Mouse (Mus musculus) embryonic fibroblast, embryonic 13.5 days (primary cell): ENCODE data around the gene Postn. TPM values are rescaled to one million over a fixed set of nuclear protein-coding genes. Genes with fewer than 3 reads are reported as not detected.

ENCODE experiments used
- H3K27ac ChIP-seq: 2 replicates; pipeline ENCODE4 v1.5.1; 2012; ENCODE audit warnings: low read length, control low read depth, inconsistent platforms; ENCODE audit not compliant: insufficient read depth
- H3K4me1 ChIP-seq: 2 replicates; pipeline ENCODE4 v1.6.1; 2011; ENCODE audit warnings: low read length; ENCODE audit not compliant: control insufficient read depth, insufficient read depth
- H3K4me3 ChIP-seq: 2 replicates; pipeline ENCODE4 v1.5.1; 2011; ENCODE audit warnings: mild to moderate bottlenecking, control low read depth, low read length; ENCODE audit not compliant: insufficient read depth
- CTCF ChIP-seq: IDR thresholded peaks from 2 replicates; pipeline ENCODE4 v1.5.1; 2011; ENCODE audit warnings: mild to moderate bottlenecking, control low read depth, low read length, moderate library complexity, borderline replicate concordance; ENCODE audit not compliant: insufficient read depth
- POLR2A ChIP-seq: IDR thresholded peaks from 2 replicates; pipeline ENCODE4 v1.6.1; 2011; ENCODE audit warnings: low read depth, mild to moderate bottlenecking, control low read depth, low read length, moderate library complexity
- polyA plus RNA-seq: library from polyadenylated mRNA; stranded (reverse); fragments of >200 nt; gene quantifications from 2 replicates; pipeline ENCODE4 v1.2.4, GENCODE M21; 2011; ENCODE audit warnings: low read depth; ENCODE audit not compliant: missing spikeins, insufficient read length

Gene Postn
- 1,715 and 3,345 TPM in 2 replicates for polyA plus RNA-seq

DNA sequence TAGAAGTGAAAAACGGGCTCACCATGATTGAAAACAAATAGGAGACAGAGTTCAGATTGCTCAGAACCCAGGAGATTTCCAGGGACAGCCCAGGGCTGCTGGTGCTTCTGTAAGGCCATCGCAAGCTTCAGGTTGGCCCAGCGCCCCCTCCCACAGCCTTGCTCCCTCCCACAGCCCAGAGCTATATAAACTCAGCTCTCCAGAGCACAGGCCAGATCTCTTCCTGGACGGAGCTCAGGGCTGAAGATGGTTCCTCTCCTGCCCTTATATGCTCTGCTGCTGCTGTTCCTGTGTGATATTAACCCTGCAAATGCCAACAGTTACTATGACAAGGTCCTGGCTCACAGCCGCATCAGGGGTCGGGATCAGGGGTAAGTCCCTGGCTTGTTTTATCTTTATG lies at the start of gene Postn:
Postn (plus strand) TSS at position 213 of the 400 bp plus-strand sequence.
- Histone ChIP-seq H3K4me3 (peak within 1 kb of the TSS; percentile 51), H3K27ac (peak within 1 kb of the TSS; percentile 71), H3K4me1 (peaks cover 6% of the 10 kb centered on the region; the same call in 1 of the 2 replicates)
- peak; percentile 99 for TF ChIP-seq POLR2A
- no peak for TF ChIP-seq CTCF

DNA sequence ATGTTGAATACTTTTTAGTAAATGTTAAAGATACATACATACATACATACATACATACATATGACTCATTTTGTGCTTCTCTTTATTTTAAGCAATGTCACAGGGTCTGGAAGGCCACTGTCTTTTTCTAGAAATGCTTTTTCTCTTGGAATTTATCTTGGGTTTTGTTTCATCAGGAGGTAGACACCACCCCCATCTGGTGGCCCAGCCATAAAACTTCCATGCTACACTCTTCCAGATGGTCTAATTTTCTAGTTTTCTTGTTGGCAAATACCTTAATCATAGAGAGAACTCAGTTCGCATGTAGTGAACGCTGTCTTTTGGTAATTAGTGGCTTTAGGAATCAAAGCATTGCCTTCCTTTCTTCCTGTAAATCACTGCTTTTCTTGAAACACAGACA lies 46.9 kb upstream of the Postn start:
- Histone ChIP-seq H3K27ac (no peak overlapping the region), H3K4me1 (no peaks in the 10 kb centered on the region), H3K4me3 (no peak overlapping the region)
- TF ChIP-seq CTCF, result no peak

DNA sequence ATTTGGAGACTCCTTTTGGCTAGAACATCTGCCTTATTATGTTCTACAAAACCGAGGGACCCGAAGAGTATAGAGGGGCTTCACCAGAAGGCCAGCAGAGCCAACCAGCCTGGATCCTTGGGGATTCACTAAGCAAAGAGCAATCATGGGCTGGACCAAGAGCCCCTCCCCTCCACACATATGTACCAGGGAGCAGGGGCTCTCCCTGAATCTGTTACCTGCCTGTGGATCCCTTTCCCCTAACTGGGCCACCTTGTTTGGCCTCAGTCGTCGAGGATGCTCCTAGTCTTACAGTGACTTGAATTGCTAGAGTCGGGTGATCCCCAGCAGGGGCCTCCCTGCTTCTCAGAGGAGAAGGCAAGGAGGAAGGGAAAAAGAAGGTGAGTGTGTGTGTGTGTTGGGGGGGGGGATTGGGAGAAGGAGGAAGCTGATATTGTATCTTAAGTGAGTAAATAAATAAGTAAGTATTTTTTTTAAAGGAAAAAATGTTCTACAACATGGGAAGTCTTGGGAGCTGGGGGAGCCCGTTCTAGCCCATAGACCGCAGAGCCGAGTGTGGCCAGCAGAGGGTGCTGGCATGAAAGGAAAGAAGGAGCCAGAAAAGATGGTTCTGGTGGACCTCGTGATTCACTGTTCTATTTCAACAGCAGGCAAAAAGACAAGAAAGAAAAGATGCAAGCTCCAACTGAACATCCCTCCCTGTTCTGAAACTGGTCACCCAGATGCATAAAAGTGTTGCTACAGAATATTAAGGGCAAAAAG lies 7.8 kb upstream of the Postn start:
- Histone ChIP-seq H3K27ac (no peak overlapping the region), H3K4me1 (peaks cover 3% of the 10 kb centered on the region; the same call in 1 of the 2 replicates), H3K4me3 (no peak overlapping the region)
- TF ChIP-seq CTCF, result peak; percentile 71
- TF ChIP-seq POLR2A, result no peak

DNA sequence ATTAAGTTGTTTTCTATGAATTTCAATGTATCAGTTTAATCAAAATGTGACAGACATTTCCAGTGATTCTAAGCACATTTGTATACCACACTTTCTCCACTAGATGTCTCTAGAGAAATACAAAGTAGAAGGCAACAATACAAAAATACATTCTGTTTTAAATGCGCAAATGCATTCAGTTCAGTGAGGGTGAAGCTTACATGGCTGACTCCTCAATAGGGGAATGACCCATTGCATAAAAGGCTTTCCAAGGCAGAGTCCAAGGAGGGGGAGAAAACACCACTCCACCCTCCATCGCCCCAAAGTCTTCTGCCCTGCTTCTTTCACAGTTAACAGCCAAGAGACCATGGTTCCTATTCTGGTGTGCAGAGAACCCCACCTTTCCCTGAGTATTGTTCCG lies 3.3 kb upstream of the Postn start:
- TF ChIP-seq POLR2A (no peak), CTCF (no peak)
- H3K27ac ChIP-seq, result no peak overlapping the region
- H3K4me3 ChIP-seq, result no peak overlapping the region
- peaks cover 6% of the 10 kb centered on the region; the same call in 1 of the 2 replicates for H3K4me1 ChIP-seq

DNA sequence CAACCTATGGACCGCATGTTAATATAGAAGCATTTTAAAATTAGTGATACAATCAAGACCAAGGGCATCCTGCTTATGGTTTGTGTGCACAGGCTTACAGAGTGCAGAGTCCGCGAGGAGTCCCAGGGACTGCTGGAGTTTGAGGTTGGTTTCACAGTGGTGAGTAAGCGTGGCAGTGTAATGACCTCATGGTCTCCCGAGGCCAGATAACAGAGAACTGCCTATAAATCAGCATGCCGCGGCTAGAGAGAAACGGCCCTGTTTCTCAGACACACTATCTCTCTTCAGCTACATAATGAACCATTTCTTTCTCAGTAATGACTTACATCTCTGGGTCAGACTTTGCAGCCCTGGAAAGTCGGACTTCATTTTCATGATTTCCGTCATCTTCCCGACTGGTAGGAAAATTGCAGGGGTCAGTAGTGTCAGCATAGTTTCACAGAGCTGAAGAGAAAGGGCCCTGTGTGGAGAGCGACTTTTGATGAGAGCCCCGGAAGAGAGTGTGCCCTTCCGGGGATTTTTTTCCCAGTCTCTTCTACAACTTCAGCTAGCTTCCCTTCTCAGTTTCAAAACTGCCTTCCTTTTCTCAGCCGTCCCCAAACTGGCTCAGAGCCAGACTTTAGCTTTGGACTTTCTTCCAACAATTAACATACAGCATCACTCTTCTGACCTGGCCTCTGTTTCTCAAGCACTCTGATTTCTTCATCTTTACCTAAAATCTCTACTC lies 2.3 kb upstream of the Postn start:
- no peak for TF ChIP-seq CTCF
- TF ChIP-seq POLR2A, result no peak; the same call in 1 of the 2 replicates
- H3K4me3 ChIP-seq, result peak overlapping the region; percentile 8; the same call in 1 of the 2 replicates
- peak overlapping the region; percentile 94 for H3K27ac ChIP-seq
- peaks cover 6% of the 10 kb centered on the region; the same call in 1 of the 2 replicates for H3K4me1 ChIP-seq

GRCm38 (mm10) chr3:54361656-54362055 lies 747 bp downstream of the Postn start:
- TF ChIP-seq CTCF (no peak), POLR2A (no peak; the same call in 1 of the 2 replicates)
- H3K4me1 ChIP-seq, result peaks cover 6% of the 10 kb centered on the region; the same call in 1 of the 2 replicates
- peak overlapping the region; percentile 51 for H3K4me3 ChIP-seq
- no peak overlapping the region for H3K27ac ChIP-seq

GRCm38 (mm10) chr3:54371015-54371414 lies 10.1 kb downstream of the Postn start:
- Histone ChIP-seq H3K4me1 (no peaks in the 10 kb centered on the region), H3K4me3 (no peak overlapping the region), H3K27ac (no peak overlapping the region)
- TF ChIP-seq POLR2A, result no peak
- TF ChIP-seq CTCF, result no peak

GRCm38 (mm10) chr3:54372625-54373024 lies 11.7 kb downstream of the Postn start:
- Histone ChIP-seq H3K4me1 (no peaks in the 10 kb centered on the region), H3K27ac (no peak overlapping the region), H3K4me3 (no peak overlapping the region)
- TF ChIP-seq POLR2A (no peak), CTCF (no peak)

DNA sequence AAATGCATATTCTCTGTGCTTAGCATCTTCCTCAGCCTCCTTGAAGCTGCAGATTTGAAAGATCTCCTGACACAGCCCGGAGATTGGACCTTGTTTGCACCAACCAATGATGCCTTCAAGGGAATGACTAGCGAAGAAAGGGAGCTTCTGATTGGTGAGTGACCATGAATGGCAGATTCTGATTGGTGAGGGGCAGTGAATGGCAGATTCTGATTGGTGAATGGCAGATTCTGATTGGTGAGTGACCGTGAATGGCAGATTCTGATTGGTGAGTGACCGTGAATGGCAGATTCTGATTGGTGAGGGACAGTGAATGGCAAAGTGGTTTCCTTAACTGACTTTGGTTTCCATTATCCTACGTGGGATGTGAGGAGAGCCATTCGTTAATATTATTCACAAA lies 15.1 kb downstream of the Postn start:
- no peak overlapping the region for H3K4me3 ChIP-seq
- no peaks in the 10 kb centered on the region; the same call in 1 of the 2 replicates for H3K4me1 ChIP-seq
- TF ChIP-seq CTCF, result no peak
- TF ChIP-seq POLR2A, result no peak
- no peak overlapping the region for H3K27ac ChIP-seq

DNA sequence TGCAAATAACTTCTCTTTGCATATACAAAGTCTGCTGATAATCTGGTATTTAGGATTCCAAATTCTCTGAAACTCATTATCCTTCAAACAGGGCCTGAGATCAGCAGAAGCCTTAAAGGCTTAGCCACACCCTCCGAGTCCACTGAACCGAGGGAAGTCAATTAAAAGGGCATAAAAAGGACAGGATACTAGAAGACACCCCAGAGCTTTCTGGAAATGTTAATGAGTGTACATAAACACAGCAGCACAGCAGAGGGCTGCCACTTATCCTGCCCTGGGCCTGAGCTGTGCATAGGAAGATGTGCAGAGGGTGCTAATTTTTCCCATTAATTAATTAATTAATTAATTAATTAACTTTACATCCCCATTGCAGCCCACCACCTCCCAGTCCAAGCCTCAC lies 16.7 kb downstream of the Postn start:
- no peaks in the 10 kb centered on the region; the same call in 1 of the 2 replicates for H3K4me1 ChIP-seq
- H3K27ac ChIP-seq, result no peak overlapping the region
- no peak for TF ChIP-seq CTCF
- TF ChIP-seq POLR2A, result no peak
- no peak overlapping the region for H3K4me3 ChIP-seq
